Mouse (Mus musculus) macrophage (primary cell): Measurements from ENCODE around the gene Rbm15b. TPM values are rescaled to one million over a fixed set of nuclear protein-coding genes. Genes with fewer than 3 reads are reported as not detected.

Experiments
- H3K27ac ChIP-seq: fragments of 350-480 bp; formaldehyde crosslinking; 2 replicates; pipeline ENCODE4 v1.9.0; 2021
- H3K36me3 ChIP-seq: fragments of 350-480 bp; formaldehyde crosslinking; 2 replicates; pipeline ENCODE4 v1.9.0; 2021; ENCODE audit errors: inconsistent target
- H3K4me3 ChIP-seq: fragments of 350-480 bp; formaldehyde crosslinking; 2 replicates; pipeline ENCODE4 v1.9.0; 2021; ENCODE audit errors: inconsistent target
- H3K79me2 ChIP-seq: fragments of 350-480 bp; formaldehyde crosslinking; 2 replicates; pipeline ENCODE4 v1.9.0; 2021; ENCODE audit errors: inconsistent target
- WGBS: methylation state at CpG from one replicate; pipeline ENCODE4 v1.1.7; 2026; ENCODE audit warnings: inconsistent platforms; ENCODE audit not compliant: missing documents; 5-methylcytosine and 5-hydroxymethylcytosine counted together
- polyA plus RNA-seq: library from polyadenylated mRNA; stranded (reverse); fragments of 250-400 nt; gene quantifications from 3 replicates; pipeline ENCODE4 v1.2.4, GENCODE M21; 2018; ENCODE audit warnings: inconsistent platforms

Rbm15b gene
- polyA plus RNA-seq, 1 experiment from 2014 or later: 8.1 TPM

- H3K27ac ChIP-seq: no peak overlapping the region
- peaks cover 7% of the 10 kb centered on the region; the same call in 1 of the 2 replicates for H3K36me3 ChIP-seq
- 90% methylated on average over 5 of the region's 5 CpGs for WGBS
- H3K4me3 ChIP-seq: no peak overlapping the region
- no peaks in the 10 kb centered on the region for H3K79me2 ChIP-seq
Observed at GRCm38 (mm10) chr9:106874216-106874615, 13.0 kb downstream of the Rbm15b start.

GRCm38 (mm10) chr9:106858036-106858435 is 29.2 kb downstream of the Rbm15b start:
- H3K4me3 ChIP-seq: no peak overlapping the region
- H3K27ac ChIP-seq: no peak overlapping the region
- no peaks in the 10 kb centered on the region for H3K79me2 ChIP-seq
- no peaks in the 10 kb centered on the region for H3K36me3 ChIP-seq
- WGBS: 39% methylated on average over 11 of the region's 11 CpGs

GRCm38 (mm10) chr9:106856664-106857063 is 30.6 kb downstream of the Rbm15b start:
- WGBS: 88% methylated on average over 3 of the region's 3 CpGs
- H3K79me2 ChIP-seq: no peaks in the 10 kb centered on the region
- no peak overlapping the region for H3K27ac ChIP-seq
- no peaks in the 10 kb centered on the region for H3K36me3 ChIP-seq
- no peak overlapping the region for H3K4me3 ChIP-seq

- Histone ChIP-seq H3K4me3 (no peak overlapping the region), H3K27ac (no peak overlapping the region), H3K79me2 (no peaks in the 10 kb centered on the region), H3K36me3 (peaks cover 7% of the 10 kb centered on the region; the same call in 1 of the 2 replicates)
- 95% methylated on average over 6 of the region's 6 CpGs for WGBS
Observed at GRCm38 (mm10) chr9:106842800-106843199, 44.4 kb downstream of the Rbm15b start.

DNA sequence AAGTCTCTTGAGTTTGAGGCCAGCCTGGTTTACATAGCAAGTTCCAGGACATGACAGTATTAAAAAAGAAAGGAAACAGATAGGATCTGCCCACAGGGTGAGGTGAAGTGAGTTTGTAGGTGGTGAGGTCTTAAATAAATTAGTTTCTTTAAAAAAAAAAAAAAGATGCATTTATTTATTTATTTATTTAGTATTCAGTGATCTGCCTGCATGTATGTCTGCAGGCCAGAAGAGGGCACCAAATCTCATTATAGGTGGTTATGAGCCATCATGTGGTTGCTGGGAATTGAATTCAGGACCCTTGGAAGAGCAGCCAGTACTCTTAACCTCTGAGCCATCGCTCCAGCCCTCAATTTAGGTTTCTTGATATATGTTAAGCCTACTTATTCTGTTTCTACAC is 46.7 kb downstream of the Rbm15b start:
- Histone ChIP-seq H3K79me2 (no peaks in the 10 kb centered on the region), H3K36me3 (peaks cover 15% of the 10 kb centered on the region; the same call in 1 of the 2 replicates), H3K4me3 (no peak overlapping the region), H3K27ac (no peak overlapping the region)
- WGBS: 100% methylated on average over 1 of the region's 1 CpGs

Other genes with a start within 250 kb of the Rbm15b start
- not detected in 3 replicates for gene Grm2, start 231.3 kb downstream of the Rbm15b start, polyA plus RNA-seq
- gene Tex264, start 201.5 kb downstream of the Rbm15b start, polyA plus RNA-seq: 89.8 to 109 TPM (median 91.7 TPM) in 3 replicates
- gene Rad54l2, start 98.2 kb downstream of the Rbm15b start, polyA plus RNA-seq: 6.4 to 8.3 TPM (median 7.9 TPM) in 3 replicates
- 5.4 to 7.9 TPM (median 7.7 TPM) in 3 replicates for gene Dcaf1, start 65.6 kb downstream of the Rbm15b start, polyA plus RNA-seq
- gene Manf, start 4.6 kb upstream of the Rbm15b start, polyA plus RNA-seq: 146 to 286 TPM (median 195 TPM) in 3 replicates